Mouse (Mus musculus) cerebellum, postnatal 14 days (tissue): Measurements from ENCODE around the gene Gm36028.
A peak's percentile ranks its signal among the peaks of the same experiment; 100 is the strongest.

Experiments
- DNase-seq, 2 experiments: peaks; one replicate each; pipeline ENCODE4 v3.0.0; 2021; ENCODE audit warnings: mixed read lengths in 2 of 2

Gm36028 gene

GRCm38 (mm10) chr16:37861029-37861428, at the start of gene Gm36028:
Gene Gm36028 (minus strand): TSS chr16:37861146.
- no peak for DNase-seq

DNA sequence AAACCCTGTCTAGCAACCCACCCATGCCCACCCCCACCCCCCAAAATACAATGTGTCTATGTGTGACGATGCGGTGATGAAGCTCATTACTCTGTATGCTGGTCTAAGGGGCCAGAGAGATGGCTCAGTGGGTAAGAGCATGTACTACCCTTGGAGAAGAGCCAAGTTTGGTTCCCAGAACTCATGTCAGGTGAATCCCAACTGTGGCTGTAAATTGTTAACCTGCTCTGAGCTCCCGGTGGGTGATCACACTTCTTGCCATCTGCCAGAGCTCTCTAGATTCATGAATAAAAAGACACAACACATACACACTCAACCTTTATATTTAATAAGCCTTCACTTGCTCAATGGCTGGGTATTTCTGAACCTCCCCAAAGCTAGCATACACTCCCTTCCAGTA, 45.5 kb upstream of the Gm36028 start:
- DNase-seq: no peak

GRCm38 (mm10) chr16:37901318-37901717, 40.4 kb upstream of the Gm36028 start:
- no peak for DNase-seq

DNA sequence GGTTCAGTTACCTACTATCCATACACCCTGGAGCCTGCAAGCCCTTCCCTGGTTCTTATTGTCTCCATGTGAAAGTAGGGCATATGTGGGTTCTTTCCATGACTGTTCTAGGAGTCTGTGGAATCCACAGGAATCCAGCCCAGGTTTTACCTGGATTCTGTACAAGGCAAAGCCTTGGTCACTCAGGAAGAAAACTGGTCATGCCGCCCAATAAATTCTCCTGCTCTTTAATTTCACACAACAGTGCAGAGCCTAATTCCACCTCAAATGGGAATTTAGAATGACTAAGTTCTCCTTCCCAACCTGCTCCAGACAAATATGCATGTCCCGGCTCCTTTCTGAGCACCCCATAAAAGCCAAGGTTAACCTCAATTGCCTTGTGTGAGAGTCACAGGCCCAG, 38.4 kb upstream of the Gm36028 start:
- DNase-seq: peak; percentile 45 to 54

DNA sequence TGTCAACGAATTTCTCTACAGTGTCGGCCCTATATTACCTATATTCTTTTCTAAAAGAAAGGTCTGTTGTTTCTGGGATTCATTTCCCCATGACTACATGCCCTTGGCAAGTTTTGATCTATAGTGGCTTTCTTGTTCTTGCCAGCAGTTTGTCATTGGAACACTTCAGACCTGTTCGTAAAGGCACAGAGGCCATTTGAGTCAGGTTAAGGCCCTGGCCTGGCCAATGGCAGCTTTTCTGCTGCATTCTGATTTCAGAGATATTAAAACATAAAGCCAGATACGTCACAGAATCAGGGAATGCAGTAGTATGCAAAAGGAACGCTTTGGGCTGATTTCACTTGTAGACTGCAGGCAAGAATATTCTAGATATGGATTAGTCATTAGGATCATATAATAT, 37.8 kb upstream of the Gm36028 start:
- no peak for DNase-seq

- DNase-seq: no peak
These were observed 33.0 kb upstream of the Gm36028 start for GRCm38 (mm10) chr16:37893942-37894341.

DNA sequence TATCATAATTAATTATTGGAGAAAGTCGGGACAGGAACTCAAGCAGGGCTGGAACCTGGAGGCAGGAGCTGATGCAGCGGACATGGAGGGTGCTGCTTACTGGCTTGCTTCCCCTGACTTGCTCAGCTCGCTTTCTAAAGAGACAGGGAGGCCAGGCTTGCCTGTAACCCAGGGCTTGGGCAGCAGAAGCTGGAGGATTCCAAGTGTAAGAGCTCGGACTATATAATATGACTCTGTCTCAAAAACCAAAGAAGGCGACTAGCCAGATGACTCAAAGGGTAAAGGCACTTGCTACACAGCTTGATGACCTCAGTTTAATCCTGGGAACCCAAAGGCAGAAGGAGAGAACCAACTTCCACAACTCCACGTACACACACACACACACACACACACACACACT, 32.4 kb upstream of the Gm36028 start:
- DNase-seq: no peak

GRCm38 (mm10) chr16:37892667-37893066, 31.7 kb upstream of the Gm36028 start:
- no peak for DNase-seq

GRCm38 (mm10) chr16:37888986-37889385, 28.0 kb upstream of the Gm36028 start:
- no peak for DNase-seq

GRCm38 (mm10) chr16:37881168-37881567, 20.2 kb upstream of the Gm36028 start:
- DNase-seq: no peak

DNA sequence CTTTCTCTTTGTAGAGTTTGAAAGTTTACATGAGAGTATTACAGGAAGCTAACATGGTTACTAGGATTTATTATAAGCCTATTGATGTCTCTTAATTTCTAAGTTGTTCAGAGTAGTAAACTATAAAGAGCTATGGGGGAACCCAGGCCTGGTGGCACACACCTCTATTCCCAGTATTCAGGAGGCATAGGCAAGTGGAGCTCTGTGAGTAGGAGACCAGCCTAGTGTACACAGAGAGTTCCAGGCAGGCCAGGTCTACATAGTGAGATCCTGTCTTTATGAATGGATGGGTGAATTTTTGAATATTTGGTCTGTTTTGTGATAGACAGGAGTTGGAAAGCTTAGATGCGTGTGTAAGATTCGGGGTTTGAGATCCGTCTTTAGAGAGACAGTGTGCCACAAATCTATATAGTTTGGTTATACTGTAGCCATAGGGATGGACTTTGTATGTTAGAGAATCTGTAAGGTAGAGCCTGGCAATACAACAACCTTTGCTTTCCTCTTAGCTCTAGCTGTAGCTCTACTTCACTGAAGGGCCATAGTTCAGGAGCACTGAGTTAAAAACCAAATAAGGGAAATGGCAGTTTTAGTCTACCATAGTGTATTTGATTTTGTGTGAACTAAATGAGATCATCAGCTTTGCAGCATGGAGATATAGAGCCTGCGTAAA, 18.9 kb upstream of the Gm36028 start:
- no peak for DNase-seq

DNA sequence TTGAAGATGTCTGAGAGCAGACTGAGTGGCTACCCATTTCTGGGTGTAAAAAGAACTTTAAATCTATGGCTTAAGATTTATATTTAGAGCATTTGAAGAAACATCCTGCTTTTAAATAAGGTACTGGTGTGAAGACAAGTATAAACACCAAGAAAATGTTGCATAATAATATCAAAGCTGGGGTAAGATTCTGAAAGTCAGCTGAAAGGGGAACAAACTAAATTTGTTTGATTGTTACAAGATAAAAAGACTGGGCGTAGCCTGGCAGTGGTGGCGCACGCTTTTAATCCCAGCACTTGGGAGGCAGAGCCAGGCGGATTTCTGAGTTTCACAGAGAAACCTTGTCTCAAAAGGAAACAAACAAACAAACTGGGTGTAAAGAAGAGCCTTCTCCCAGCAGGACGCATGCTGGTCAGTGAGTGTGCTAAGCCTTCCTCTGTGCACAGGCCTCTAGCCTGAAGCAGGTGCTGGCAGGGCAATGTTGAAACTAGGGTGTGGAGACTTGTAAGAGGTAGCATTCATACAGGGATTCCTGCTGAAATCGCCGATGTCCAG, 18.1 kb upstream of the Gm36028 start:
- DNase-seq: no peak

- DNase-seq: no peak
These were observed 16.5 kb upstream of the Gm36028 start for GRCm38 (mm10) chr16:37877406-37877805.

- DNase-seq: no peak
These were observed 13.7 kb upstream of the Gm36028 start for GRCm38 (mm10) chr16:37874501-37875235.

DNA sequence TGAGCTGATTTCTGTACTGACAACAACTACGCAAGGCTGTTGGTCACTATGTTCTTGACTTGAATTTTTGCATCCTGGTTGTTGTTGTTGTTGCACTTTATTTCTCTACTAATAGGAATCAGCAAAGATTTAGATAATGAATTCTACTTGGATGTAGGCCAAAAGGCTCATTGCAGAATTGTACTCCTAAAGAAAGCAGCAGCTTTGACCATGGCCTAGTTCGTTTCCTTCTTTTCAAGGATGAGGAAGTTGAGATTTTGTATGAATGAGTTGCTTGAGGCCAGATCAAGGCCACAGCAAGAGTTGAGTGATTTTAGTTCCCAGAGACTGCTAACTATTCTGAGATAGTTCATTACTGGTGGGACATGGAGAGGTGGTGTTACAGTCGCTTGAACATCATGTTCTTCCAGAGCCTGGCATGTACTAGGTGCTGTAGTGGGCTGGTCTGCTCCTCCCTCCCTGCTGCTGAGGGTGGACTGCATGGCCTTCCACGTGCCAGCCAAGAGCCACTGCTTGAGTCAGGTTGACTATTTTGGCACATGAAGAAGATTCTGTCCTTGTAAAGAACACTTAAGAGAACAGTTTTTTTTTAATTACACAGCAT, 10.3 kb upstream of the Gm36028 start:
- DNase-seq: no peak

DNA sequence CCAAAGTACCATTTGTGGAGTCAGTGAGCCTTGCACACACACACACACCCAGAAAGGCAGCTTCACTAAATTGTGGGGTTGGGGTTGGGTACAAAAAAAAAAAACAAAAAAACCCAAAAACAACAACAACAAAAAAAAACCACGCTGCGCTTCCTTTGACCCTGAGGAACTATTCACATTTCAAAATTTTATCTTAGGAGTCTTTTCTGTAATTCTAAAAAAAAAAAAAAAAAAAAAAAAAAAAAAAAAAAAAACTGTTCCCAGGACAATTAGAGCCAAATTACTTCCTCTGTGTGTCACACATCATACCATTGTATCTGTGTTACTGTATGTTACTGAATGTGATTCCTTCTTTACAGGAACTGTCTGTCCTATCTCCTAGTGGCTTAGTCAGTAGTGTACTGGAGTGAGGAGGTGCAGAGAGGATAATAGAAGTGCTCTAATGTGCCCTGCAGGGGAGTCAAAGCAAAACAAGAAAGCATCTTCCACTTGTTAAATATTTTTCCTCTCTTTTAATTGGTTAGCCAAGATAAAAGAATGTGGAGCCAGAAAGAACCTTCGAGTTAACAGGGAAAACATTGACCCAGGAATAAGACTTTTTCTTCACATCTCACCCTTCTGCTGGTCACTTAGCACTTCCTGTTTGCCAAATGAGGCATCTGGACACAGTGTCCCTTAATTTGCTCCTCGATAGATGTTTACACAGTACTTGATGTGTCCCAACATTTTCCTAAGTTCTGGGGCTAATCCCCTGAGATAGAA, 8.7 kb upstream of the Gm36028 start:
- no peak for DNase-seq

DNA sequence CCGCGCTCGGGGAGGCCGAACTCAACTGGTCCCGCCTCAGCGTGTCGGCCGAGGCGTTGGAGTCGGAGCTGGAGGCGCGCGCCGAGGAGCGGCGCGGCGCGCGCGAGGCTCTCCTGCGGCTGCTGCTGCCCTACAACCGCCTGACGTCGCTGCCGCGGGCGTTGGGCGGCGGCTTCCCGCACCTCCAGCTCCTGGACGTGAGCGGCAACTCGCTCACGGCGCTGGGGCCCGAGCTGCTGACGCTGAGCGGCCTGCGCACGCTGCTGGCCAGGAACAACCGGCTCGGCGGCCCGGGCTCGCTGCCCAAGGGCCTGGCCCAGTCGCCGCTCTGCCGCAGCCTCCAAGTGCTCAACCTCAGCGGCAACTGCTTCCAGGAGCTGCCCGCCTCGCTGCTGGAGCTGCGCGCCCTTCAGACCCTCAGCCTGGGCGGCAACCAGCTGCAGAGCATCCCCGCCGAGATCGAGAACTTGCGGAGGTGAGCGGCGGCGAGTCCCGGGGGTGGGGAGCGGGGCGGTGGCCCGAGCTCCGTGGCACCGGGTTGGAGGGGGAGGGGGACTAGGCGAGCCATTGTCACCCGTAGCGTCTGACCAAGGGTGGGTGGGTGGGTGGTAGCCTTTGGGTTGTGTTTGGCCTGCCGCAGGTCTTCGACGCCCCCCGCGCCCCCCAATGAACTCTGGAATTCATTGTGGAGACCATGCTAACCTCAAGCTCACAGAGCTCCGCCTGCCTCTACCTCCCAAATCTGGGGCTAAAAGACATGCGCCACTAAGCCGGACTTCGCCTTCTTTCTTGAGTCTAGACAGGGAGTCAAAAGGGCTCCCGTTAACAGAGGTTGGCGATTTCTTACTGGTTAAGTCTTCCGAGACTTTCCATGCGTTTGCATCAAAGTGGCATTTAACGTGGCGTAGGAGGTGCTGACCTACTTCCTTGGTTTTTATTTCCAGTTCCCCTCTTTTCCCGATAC, 7.8 kb upstream of the Gm36028 start:
- peak in 1 of 2 experiments; percentile 82 for DNase-seq

GRCm38 (mm10) chr16:37867791-37868505, 7.0 kb upstream of the Gm36028 start, which contains the start of gene Lrrc58:
Gene Lrrc58 (plus strand): TSS chr16:37868389.
- DNase-seq: peak; percentile 80 to 91

GRCm38 (mm10) chr16:37865841-37866240, 4.9 kb upstream of the Gm36028 start:
- no peak for DNase-seq

DNA sequence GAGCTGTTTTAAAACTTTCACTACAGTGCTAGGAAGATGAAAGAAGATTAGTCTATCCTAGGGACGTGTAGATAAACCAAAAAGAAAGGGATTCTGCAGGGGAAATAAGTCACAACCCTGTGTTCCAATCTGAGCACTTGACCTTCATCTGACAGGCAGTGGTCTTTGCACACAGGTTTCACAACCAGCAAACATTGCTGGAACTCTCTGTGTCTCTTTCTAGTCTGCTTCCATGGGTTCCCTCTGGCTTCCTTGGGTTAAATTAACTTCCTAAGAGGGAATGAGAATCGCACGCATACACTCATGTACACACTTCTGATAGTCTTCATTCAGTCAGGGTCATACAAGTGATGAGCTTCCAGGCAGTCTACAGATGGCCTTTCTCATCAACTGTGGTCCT, 2.9 kb upstream of the Gm36028 start:
- no peak for DNase-seq

- DNase-seq: no peak
These were observed 733 bp downstream of the Gm36028 start for GRCm38 (mm10) chr16:37860213-37860612.
